Mouse (Mus musculus) large intestine, adult 2 months (tissue): ENCODE measurements at regions not wholly inside any gene's neighbourhood (a gene's known extent, or its start where the extent isn't known, plus 50 kb on each side); places are given as distances from the start of the nearest gene placed in this dataset.
"Not testable (repeated sequence)": the region's sequence is repeated elsewhere in the genome, so short reads cannot be mapped to it uniquely, and the experiment has no call there.

Experiments
- DNase-seq: peaks from one replicate; pipeline ENCODE4 v3.0.0-alpha.2; 2012; ENCODE audit warnings: low read depth, low spot score
- WGBS: fragments of 180-500 bp; shearing (Covaris S2); methylation state at CpG from one replicate; pipeline ENCODE4 v1.1.7; 2018; 5-methylcytosine and 5-hydroxymethylcytosine counted together

GRCm38 (mm10) chr16:69937514-69938194 lies 74.1 kb upstream of the Speer2 start:
- no peak for DNase-seq

DNA sequence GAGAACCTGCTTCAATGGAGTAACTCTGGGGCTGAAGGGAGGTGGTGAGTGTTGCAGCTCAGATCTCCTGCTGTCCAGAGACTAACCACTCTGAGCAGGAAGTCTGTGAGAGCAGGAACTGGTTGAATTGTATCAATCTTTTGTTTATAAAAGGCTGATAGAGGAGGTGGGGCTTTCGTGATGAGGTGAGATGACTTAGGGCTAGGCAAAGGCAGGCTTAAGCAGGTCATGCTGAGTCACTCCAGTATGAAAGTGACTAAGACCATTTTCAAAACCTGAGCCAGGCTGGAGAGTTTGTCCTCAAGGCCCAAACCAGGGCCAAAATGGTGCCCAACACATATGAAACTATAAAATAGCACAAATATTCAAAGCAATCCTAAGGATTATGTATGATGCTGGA lies 80.1 kb upstream of the Speer2 start:
- DNase-seq: no peak
- 35% methylated on average over 1 of the region's 1 CpGs for WGBS

More at GRCm38 (mm10) chr16:69937514-69938194, 74.1 kb upstream of the Speer2 start:
- WGBS: 57% methylated on average over 1 of the region's 1 CpGs

- DNase-seq: no peak
- 42% methylated on average over 10 of the region's 10 CpGs for WGBS
These were observed 85.2 kb upstream of the Speer2 start for GRCm38 (mm10) chr16:69948783-69949182.

- DNase-seq: no peak
- WGBS: 93% methylated on average over 7 of the region's 7 CpGs
These were observed 85.8 kb upstream of the Speer2 start for GRCm38 (mm10) chr16:69949339-69949738.

DNA sequence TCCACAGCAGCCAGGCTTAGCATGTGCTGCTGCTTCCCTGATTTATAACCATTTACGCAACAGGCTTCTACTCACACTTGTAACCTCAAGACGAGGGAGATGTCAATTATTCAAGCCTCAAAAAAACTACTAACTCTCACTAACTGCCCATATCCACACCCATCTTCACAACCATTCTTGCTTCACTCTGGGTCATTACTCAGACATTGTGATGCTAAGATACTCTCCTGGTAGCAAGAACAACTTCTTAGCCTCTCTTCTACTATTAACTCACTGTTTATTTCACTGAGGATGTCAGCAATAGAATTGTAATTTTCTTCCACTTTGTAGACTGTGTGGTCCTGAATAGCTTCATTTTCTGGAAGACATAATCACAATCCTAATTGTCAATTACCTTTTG lies 88.0 kb upstream of the Speer2 start:
- no peak for DNase-seq
- 54% methylated on average over 2 of the region's 2 CpGs for WGBS

GRCm38 (mm10) chr16:69966561-69966960 lies 103.0 kb upstream of the Speer2 start:
- DNase-seq: not testable (repeated sequence)
- 89% methylated on average over 7 of the region's 7 CpGs for WGBS

DNA sequence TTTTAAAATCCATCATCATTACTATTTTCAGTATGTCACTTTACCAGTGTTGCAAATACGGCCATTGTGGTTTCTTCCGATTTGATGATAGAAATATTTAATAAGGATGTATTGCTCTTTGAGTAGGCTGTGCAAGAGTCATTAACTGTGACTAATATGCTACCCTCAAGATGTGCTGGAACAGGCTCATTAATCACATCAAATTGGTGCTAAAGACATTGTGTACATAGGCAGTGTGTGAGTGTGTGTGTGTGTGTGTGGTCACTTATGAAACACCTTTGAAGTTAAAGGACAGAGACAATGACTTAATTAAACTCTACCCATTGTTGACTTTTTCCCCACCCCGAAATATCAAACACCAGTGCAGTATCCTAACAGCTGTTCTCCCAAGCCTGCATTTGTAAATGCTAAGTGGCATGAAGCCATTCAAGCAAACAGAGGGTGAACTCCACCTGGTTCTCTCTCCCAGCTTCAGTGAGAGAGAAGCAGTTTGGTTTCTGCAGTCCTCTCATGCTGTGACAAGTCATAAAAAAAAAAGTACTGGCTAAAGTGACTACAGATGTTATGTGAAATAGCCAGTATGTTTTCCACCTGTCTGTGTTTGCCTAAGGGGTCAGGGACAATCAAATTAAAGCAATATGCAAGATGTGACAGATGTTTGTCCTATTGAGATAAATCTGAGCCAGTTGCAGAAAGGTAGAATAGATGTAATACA lies 116.4 kb upstream of the Speer2 start:
- DNase-seq: peak; percentile 35
- 32% methylated on average over 3 of the region's 3 CpGs for WGBS

- no peak for DNase-seq
These were observed 120.8 kb upstream of the Speer2 start for GRCm38 (mm10) chr16:69984320-69984719.

DNA sequence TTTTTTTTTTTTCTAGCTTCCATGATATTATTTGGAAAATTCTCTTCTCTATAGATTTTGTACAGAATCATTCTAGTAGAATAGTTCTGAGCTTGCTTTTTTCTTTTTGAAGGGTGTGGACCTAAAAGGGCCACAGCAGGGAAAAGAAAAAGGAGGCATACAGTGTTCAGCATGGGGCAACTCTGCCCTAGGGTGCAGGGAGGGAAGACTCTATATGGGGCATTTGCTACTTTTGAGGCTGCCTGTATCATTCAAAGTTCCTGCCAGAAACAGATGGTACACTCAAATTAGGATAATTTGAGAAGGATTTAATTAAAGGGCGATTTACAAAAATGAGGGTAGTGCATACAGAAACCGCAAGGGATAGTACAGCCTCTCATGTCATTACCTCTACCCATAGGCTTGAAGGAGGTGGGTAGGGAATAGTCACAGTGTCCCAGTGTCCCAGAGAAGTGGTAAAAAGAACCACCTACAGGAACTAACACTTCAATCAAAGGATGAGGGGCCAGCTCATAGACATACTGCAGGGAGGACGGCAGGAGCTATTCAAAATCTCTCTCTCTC lies 128.4 kb upstream of the Speer2 start:
- WGBS: 74% methylated on average over 3 of the region's 3 CpGs
- no peak for DNase-seq

More at GRCm38 (mm10) chr16:69984320-69984719, 120.8 kb upstream of the Speer2 start:
- WGBS: 71% methylated on average over 5 of the region's 5 CpGs

DNA sequence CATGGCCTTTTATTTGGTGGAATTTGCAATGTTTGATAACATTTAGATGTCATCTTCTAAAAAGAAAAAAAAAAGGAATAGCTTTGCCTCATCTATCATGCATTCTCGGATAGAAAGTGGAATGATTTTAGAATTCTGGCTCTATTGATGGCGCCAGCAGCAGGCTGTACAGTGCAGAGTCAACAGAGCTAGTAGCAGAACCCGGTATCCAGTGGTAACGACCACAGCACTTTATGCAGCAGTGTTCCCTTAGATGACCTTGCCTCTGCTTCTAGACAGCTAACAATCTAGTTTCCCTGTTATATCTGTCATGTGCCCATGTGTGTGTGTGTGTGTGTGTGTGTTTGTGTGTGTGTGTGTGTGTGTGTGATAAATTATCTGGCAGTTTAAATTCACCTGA lies 129.2 kb upstream of the Speer2 start:
- DNase-seq: no peak
- 62% methylated on average over 4 of the region's 4 CpGs for WGBS

GRCm38 (mm10) chr16:70006863-70007262 lies 143.3 kb upstream of the Speer2 start:
- DNase-seq: no peak
- 77% methylated on average over 2 of the region's 2 CpGs for WGBS

GRCm38 (mm10) chr16:70016980-70017379 lies 153.4 kb upstream of the Speer2 start:
- no peak for DNase-seq
- 84% methylated on average over 1 of the region's 1 CpGs for WGBS

- 93% methylated on average over 2 of the region's 2 CpGs for WGBS
- DNase-seq: no peak
These were observed 156.0 kb upstream of the Speer2 start for GRCm38 (mm10) chr16:70019564-70019963.

DNA sequence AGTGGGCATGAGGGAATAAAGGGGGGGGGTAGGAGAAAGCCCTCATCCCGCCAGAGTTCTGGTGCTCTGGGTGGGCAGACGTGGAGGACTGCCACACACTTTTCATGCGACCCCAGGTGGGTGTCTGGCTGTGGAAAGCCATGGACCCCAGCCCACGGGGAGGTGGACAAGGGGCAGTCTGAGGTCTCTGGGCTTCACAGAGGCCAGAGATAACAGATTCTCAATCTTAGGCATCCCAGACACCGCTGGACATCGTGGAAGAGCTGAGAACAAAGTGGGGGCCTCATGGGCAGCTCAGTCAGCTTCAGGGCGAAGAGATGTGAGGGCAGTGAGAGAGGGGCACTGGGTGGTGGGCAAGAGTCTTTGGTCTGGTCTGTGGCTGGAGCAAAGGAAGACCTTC lies 157.9 kb upstream of the Speer2 start:
- WGBS: 79% methylated on average over 7 of the region's 7 CpGs
- DNase-seq: no peak

- WGBS: 78% methylated on average over 13 of the region's 13 CpGs
- DNase-seq: no peak
These were observed 165.1 kb upstream of the Speer2 start for GRCm38 (mm10) chr16:70028649-70029048.

DNA sequence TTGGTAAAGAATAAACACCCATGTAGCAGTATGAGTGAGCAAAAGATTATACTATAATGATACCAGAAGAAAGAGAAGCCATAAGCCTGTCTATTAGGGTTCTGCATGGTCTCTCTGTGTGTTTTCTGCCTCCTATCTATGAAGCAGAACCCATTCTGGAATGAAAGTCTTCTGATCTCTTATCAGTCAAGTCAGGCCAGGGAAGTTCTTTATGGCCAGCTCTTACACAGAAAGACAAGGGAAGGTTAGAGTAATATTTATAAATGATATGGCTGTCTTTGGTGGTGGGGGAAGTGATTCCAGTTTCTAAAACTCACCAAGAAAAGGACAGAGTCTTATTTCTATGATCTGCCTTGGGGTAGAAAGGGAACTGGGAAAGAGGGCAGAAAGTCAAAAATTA lies 182.0 kb upstream of the Speer2 start:
- DNase-seq: no peak

GRCm38 (mm10) chr16:70046009-70046408 lies 182.5 kb upstream of the Speer2 start:
- WGBS: 32% methylated on average over 4 of the region's 4 CpGs

GRCm38 (mm10) chr16:70049850-70050249 lies 186.3 kb upstream of the Speer2 start:
- DNase-seq: no peak
- 72% methylated on average over 2 of the region's 2 CpGs for WGBS

More at GRCm38 (mm10) chr16:70046009-70046408, 182.5 kb upstream of the Speer2 start:
- no peak for DNase-seq

DNA sequence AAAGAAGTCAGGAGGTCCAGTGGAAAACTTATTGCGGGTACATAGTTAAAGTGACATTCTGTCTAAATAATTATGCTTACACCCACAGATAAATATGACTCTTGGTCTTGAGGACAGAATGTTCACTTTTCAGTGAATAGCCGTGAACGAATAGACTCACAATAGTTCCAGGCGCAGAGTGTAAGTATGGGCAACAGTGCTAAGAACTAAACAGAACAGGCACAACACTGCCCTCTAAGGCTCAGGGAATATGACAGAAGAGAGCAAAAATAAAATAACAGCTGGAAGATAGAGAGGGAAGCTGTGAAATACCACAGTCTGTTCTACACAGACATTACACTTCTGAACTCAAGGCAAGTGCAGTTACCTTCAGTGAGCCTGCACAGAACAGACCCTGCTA lies 207.9 kb upstream of the Speer2 start:
- DNase-seq: no peak
- 67% methylated on average over 4 of the region's 4 CpGs for WGBS

DNA sequence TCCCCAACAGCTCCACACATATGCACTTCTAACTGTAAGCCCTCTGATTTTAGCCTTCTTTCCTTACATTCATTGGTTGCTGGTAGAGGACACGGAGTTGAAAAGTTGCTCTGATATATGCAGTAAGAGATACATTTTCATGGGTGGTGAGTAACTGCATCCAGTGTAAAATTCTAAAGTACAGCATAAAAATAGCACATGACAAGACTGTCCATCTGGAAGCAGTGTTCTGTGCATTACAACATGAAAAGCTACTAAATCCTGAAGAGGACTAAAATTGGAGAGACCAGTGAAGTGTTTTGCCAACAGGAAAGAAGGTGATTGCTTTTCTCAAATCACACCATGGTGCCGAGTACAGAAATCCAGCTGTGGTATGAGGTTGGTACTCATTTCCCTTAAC lies 210.2 kb upstream of the Speer2 start:
- 81% methylated on average over 2 of the region's 2 CpGs for WGBS
- DNase-seq: no peak

DNA sequence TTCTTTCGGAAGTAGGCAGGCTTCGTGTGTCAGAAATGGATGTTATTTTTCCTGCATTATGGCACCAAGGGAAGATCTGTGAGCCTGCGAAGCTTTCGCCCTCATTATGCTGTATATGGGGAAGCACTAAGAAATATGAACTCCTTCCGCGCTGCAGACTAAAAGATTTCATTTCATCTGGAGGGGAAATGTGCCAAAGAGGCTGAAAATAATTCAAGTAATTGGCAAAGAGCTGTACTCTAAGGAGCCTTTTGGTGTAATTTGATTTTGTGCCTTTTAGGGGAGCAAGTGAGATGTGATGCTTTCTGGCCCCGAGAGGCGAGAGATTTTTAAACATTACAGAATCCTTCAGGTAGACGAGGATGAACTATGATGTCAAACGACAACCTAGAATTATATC lies 216.0 kb upstream of the Speer2 start:
- WGBS: 83% methylated on average over 10 of the region's 10 CpGs
- no peak for DNase-seq
